Mouse (Mus musculus) E14TG2a.4 (cell line): Measurements from ENCODE around the gene Ubap2.

ENCODE experiments used
- CTCF ChIP-seq: conservative IDR thresholded peaks from 2 replicates; pipeline ENCODE4 v1.5.1; 2014; ENCODE audit warnings: low read length
- NANOG ChIP-seq: IDR thresholded peaks from 2 replicates; pipeline ENCODE4 v1.6.1; 2014; ENCODE audit warnings: borderline replicate concordance, low read length, mixed read lengths

- no peak for TF ChIP-seq CTCF
- no peak for TF ChIP-seq NANOG
Observed at GRCm38 (mm10) chr4:41255564-41256210, 19.3 kb downstream of the Ubap2 start.
